Mouse (Mus musculus) CH12.LX (cell line): Measurements from ENCODE around the gene Arf4. TPM values are rescaled to one million over a fixed set of nuclear protein-coding genes. Genes with fewer than 3 reads are reported as not detected.

Experiments
- DNase-seq: peaks from one replicate; pipeline ENCODE4 v3.0.0-alpha.2; 2013; ENCODE audit errors: extremely low read depth
- H3K27ac ChIP-seq: 2 replicates; pipeline ENCODE4 v1.5.1; 2012; ENCODE audit warnings: low read depth, mild to moderate bottlenecking, control low read depth, moderate library complexity; ENCODE audit not compliant: insufficient read depth
- H3K27me3 ChIP-seq: replicated peaks from 2 replicates; pipeline ENCODE3; 2012; ENCODE audit warnings: inconsistent platforms
- H3K36me3 ChIP-seq, 2 experiments: replicated peaks in 1 of 2; 2 replicates each; pipeline versions ENCODE3 to v1.6.1; 2012; ENCODE audit warnings: inconsistent platforms in 1 of 2, low read length in 1 of 2, mild to moderate bottlenecking in 1 of 2, mixed read lengths in 1 of 2, moderate library complexity in 1 of 2; ENCODE audit not compliant: control insufficient read depth in 1 of 2, insufficient read depth in 1 of 2
- H3K4me1 ChIP-seq, 2 experiments: 2 replicates each; pipeline ENCODE4 v1.6.1; 2012; ENCODE audit warnings: inconsistent platforms in 1 of 2, moderate library complexity in 1 of 2; ENCODE audit not compliant: insufficient read depth in 2 of 2, control insufficient read depth in 1 of 2
- H3K4me2 ChIP-seq: 2 replicates; pipeline ENCODE4 v1.6.1; 2012; ENCODE audit warnings: low read depth, mild to moderate bottlenecking, control low read depth; ENCODE audit not compliant: poor library complexity, insufficient read depth, severe bottlenecking
- H3K4me3 ChIP-seq, 3 experiments: fragments of 150-350 bp in 1 of 3; sonication (generic) in 1 of 3; replicated peaks in 1 of 3; 2 replicates each; pipeline versions ENCODE3 to v1.5.1; 2011 to 2012; ENCODE audit warnings: low read depth in 2 of 3, low read length in 2 of 3, mild to moderate bottlenecking in 2 of 3, moderate library complexity in 2 of 3, control low read depth in 1 of 3, improper control_type of control experiment in 1 of 3, inconsistent platforms in 1 of 3, mixed read lengths in 1 of 3; ENCODE audit not compliant: poor library complexity in 1 of 3
- H3K79me2 ChIP-seq: replicated peaks from 2 replicates; pipeline ENCODE4 v1.6.1; 2012; ENCODE audit warnings: mild to moderate bottlenecking, moderate library complexity; ENCODE audit not compliant: control insufficient read depth, poor library complexity, insufficient read depth, severe bottlenecking; ENCODE audit errors: extremely low read depth
- H3K9ac ChIP-seq: 2 replicates; pipeline ENCODE4 v1.6.1; 2012; ENCODE audit warnings: low read depth, mild to moderate bottlenecking, control low read depth, moderate library complexity; ENCODE audit not compliant: insufficient read depth
- H3K9me3 ChIP-seq: replicated peaks from 2 replicates; pipeline ENCODE3; 2012; ENCODE audit warnings: low read length, inconsistent platforms, mixed read lengths
- BHLHE40 ChIP-seq: IDR thresholded peaks from 2 replicates; pipeline ENCODE4 v1.6.1; 2011; ENCODE audit warnings: mild to moderate bottlenecking, low read depth, low read length, improper control_type of control experiment
- CHD2 ChIP-seq: IDR thresholded peaks from 2 replicates; pipeline ENCODE4 v1.6.1; 2011; ENCODE audit warnings: low read length, improper control_type of control experiment
- E2F4 ChIP-seq: IDR thresholded peaks from 2 replicates; pipeline ENCODE4 v1.6.1; 2011; ENCODE audit warnings: low read depth, low read length, improper control_type of control experiment; ENCODE audit not compliant: insufficient replicate concordance
- ETS1 ChIP-seq: conservative IDR thresholded peaks from 2 replicates; pipeline ENCODE4 v1.6.1; 2012; ENCODE audit warnings: low read depth, mild to moderate bottlenecking, inconsistent platforms, low read length, improper control_type of control experiment, moderate library complexity
- HCFC1 ChIP-seq: IDR thresholded peaks from 2 replicates; pipeline ENCODE4 v1.6.1; 2012; ENCODE audit warnings: low read depth, mild to moderate bottlenecking, inconsistent platforms, low read length, improper control_type of control experiment
- JUN ChIP-seq: IDR thresholded peaks from 2 replicates; pipeline ENCODE4 v1.6.1; 2011; ENCODE audit warnings: low read depth, mild to moderate bottlenecking, low read length, improper control_type of control experiment, moderate library complexity; ENCODE audit not compliant: insufficient read depth
- MAFK ChIP-seq: IDR thresholded peaks from 2 replicates; pipeline ENCODE4 v1.6.1; 2011; ENCODE audit warnings: low read length, improper control_type of control experiment; ENCODE audit not compliant: insufficient replicate concordance
- MAZ ChIP-seq: IDR thresholded peaks from 2 replicates; pipeline ENCODE4 v1.6.1; 2012; ENCODE audit warnings: low read depth, mild to moderate bottlenecking, inconsistent platforms, low read length, improper control_type of control experiment, moderate library complexity
- MEF2A ChIP-seq: IDR thresholded peaks from 2 replicates; pipeline ENCODE4 v1.6.1; 2014; ENCODE audit warnings: low read depth, mild to moderate bottlenecking, inconsistent platforms, low read length, improper control_type of control experiment, borderline replicate concordance
- NELFE ChIP-seq: IDR thresholded peaks from 2 replicates; pipeline ENCODE4 v1.6.1; 2011; ENCODE audit warnings: low read depth, low read length, improper control_type of control experiment
- POLR2A ChIP-seq: IDR thresholded peaks from 2 replicates; pipeline ENCODE4 v1.6.1; 2011; ENCODE audit warnings: low read depth, mild to moderate bottlenecking, improper control_type of control experiment, low read length
- POLR2AphosphoS2 ChIP-seq: IDR thresholded peaks from 2 replicates; pipeline ENCODE4 v1.6.1; 2011; ENCODE audit warnings: low read depth, low read length, improper control_type of control experiment
- RAD21 ChIP-seq: IDR thresholded peaks from 2 replicates; pipeline ENCODE4 v1.6.1; 2011; ENCODE audit warnings: low read depth, mild to moderate bottlenecking, low read length, improper control_type of control experiment, moderate library complexity
- SMC3 ChIP-seq: IDR thresholded peaks from 2 replicates; pipeline ENCODE4 v1.6.1; 2011; ENCODE audit warnings: low read depth, low read length, improper control_type of control experiment
- TBP ChIP-seq: conservative IDR thresholded peaks from 2 replicates; pipeline ENCODE4 v1.6.1; 2011; ENCODE audit warnings: low read depth, low read length, improper control_type of control experiment
- TCF12 ChIP-seq: IDR thresholded peaks from 2 replicates; pipeline ENCODE4 v1.6.1; 2014; ENCODE audit warnings: low read depth, mild to moderate bottlenecking, inconsistent platforms, low read length, improper control_type of control experiment
- UBTF ChIP-seq: IDR thresholded peaks from 2 replicates; pipeline ENCODE4 v1.6.1; 2012; ENCODE audit warnings: low read depth, mild to moderate bottlenecking, inconsistent platforms, low read length, improper control_type of control experiment, moderate library complexity
- USF1 ChIP-seq: IDR thresholded peaks from 2 replicates; pipeline ENCODE4 v1.6.1; 2014; ENCODE audit warnings: low read depth, mild to moderate bottlenecking, inconsistent platforms, low read length, improper control_type of control experiment
- USF2 ChIP-seq: conservative IDR thresholded peaks from 2 replicates; pipeline ENCODE4 v1.6.1; 2011; ENCODE audit warnings: low read depth, low read length, improper control_type of control experiment
- ZC3H11A ChIP-seq: IDR thresholded peaks from 2 replicates; pipeline ENCODE4 v1.6.1; 2012; ENCODE audit warnings: low read depth, mild to moderate bottlenecking, inconsistent platforms, low read length, improper control_type of control experiment
- ZNF384 ChIP-seq: IDR thresholded peaks from 2 replicates; pipeline ENCODE4 v1.6.1; 2012; ENCODE audit warnings: low read depth, low read length, improper control_type of control experiment, inconsistent platforms
- dilution Hi-C: fragments of 300-500 bp; cut with MboI; formaldehyde crosslinking; loops from 2 replicates; pipeline ENCODE4 v1.14.3; 2020; ENCODE audit warnings: low sequenced_read_pairs; ENCODE audit not compliant: extremely low pct_unique_long_range_greater_than_20kb, extremely low pct_ligation_motif_present
- in situ Hi-C: fragments of 300-500 bp; cut with MboI; formaldehyde crosslinking; loops from 3 replicates; pipeline ENCODE4 v1.14.3; 2019; ENCODE audit warnings: low sequenced_read_pairs, low pct_ligation_motif_present, low pct_unique_long_range_greater_than_20kb, mixed read lengths
- polyA plus RNA-seq: library from polyadenylated mRNA; unstranded; fragments of >175 nt; gene quantifications from 2 replicates; pipeline ENCODE4 v1.2.1, GENCODE M21; 2012; ENCODE audit warnings: low read depth; ENCODE audit not compliant: insufficient read length
- total RNA-seq, 2 experiments: library from RNA; depleted of rRNA; stranded (reverse); fragments of 300-350 nt in 1 of 2; fragments of >200 nt in 1 of 2; gene quantifications; 2 replicates each; pipeline ENCODE4 v1.2.3; 2012 to 2014

Gene Arf4
- total and polyA plus RNA-seq, 3 experiments, result 43.3 to 86.4 (median 66.6) TPM

DNA sequence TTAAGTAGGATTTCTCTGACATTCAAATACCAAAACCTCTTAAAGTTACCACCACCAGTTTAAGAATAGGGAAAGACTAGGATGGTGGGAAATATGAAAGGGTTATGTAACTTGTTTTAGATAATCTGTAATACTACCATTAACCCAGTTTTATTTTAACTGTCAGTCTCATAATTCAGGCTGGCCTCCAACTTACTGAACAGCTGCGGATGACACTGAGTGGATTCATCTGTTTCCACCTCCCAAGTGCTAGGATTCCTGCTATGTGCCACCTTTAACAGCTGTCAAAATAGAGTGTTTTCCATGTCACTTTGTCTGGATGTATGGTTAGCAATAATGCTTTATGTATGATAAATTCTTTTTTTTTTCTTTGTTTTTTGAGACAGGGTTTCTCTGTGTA is 22.4 kb downstream of the Arf4 start:
- Histone ChIP-seq H3K9me3 (no peaks in the 10 kb centered on the region), H3K4me2 (no peak overlapping the region), H3K4me3 (no peak overlapping the region), H3K9ac (no peak overlapping the region), H3K27ac (no peak overlapping the region), H3K36me3 (peaks cover 24 to 78% of the 10 kb centered on the region in 2 experiments), H3K79me2 (peaks cover 3% of the 10 kb centered on the region; the same call in 1 of the 2 replicates)
- DNase-seq, result no peak
- dilution Hi-C loops, result no loop called here
- TF ChIP-seq TCF12, result no peak
- no peak for TF ChIP-seq SMC3
- TF ChIP-seq BHLHE40, result no peak
- TF ChIP-seq MEF2A, result no peak
- TF ChIP-seq ZC3H11A, result no peak
- no peak for TF ChIP-seq RAD21
- TF ChIP-seq ETS1, result no peak
- TF ChIP-seq MAFK, result no peak
- TF ChIP-seq UBTF, result no peak
- no peak for TF ChIP-seq USF1
- TF ChIP-seq POLR2A, result no peak
- TF ChIP-seq TBP, result no peak
- TF ChIP-seq, all 38 proteins: peak for 0
- Histone ChIP-seq H3K4me1 (no peaks in the 10 kb centered on the region; a peak in 1 of 4 replicates), H3K27me3 (no peaks in the 10 kb centered on the region)
- in situ Hi-C loops, result no loop called here

DNA sequence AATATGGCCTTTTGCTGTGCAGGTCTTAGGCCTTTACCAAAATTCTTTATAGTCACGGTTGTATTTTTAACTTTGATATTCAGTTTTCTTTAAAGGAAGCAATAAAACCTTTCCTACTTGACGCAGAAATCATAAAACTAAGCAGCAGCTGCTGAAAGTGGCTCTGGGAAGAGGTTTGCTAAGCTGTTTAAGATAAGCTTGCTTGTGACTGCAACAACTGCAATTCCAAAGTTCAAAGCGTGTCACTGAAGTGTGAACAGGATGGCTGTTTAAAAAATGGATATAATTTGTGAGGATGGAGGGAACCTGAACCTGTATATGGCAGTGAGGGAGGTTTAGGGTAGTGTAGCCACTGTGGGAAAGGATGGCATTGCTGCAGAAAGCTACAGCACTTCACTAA is 24.1 kb downstream of the Arf4 start:
- dilution Hi-C loops, result no loop called here
- Histone ChIP-seq H3K9me3 (no peaks in the 10 kb centered on the region), H3K9ac (no peak overlapping the region), H3K27ac (no peak overlapping the region), H3K4me1 (peaks cover 2 to 10% of the 10 kb centered on the region in 2 experiments; a peak in 2 of 4 replicates), H3K79me2 (peaks cover 21% of the 10 kb centered on the region), H3K4me2 (no peak overlapping the region), H3K36me3 (peaks cover 22 to 75% of the 10 kb centered on the region in 2 experiments), H3K27me3 (no peaks in the 10 kb centered on the region), H3K4me3 (no peak overlapping the region)
- DNase-seq, result no peak
- no peak for TF ChIP-seq POLR2AphosphoS2
- no peak for TF ChIP-seq MAZ
- no peak for TF ChIP-seq E2F4
- TF ChIP-seq ZNF384, result no peak
- no peak for TF ChIP-seq ZC3H11A
- no peak for TF ChIP-seq JUN
- TF ChIP-seq USF2, result no peak
- TF ChIP-seq CHD2, result no peak
- TF ChIP-seq NELFE, result no peak
- no peak for TF ChIP-seq HCFC1
- TF ChIP-seq ETS1, result no peak
- in situ Hi-C loops, result no loop called here
